Mouse (Mus musculus): ENCODE results near the gene Kdm6b.

- TF ChIP-seq CTCF (IDR thresholded peaks at IDR 0.05; ENCODE audit: low read depth): no peak
- no peak for TF ChIP-seq EP300 (IDR thresholded peaks at IDR 0.05; ENCODE audit: low read depth)
These were observed 32.1 kb downstream of the Kdm6b start for GRCm38 (mm10) chr11:69381356-69381755.
